Mouse (Mus musculus) ES-Bruce4 (cell line): ENCODE measurements around the gene Inip. TPM values are rescaled to one million over a fixed set of nuclear protein-coding genes. Genes with fewer than 3 reads are reported as not detected.

Source experiments
- H3K27ac ChIP-seq: 2 replicates; pipeline ENCODE4 v1.5.1; 2012; ENCODE audit warnings: low read length, inconsistent platforms; ENCODE audit not compliant: insufficient read depth
- H3K27me3 ChIP-seq: 2 replicates; pipeline ENCODE4 v1.6.1; 2012; ENCODE audit warnings: mild to moderate bottlenecking, low read length, inconsistent platforms; ENCODE audit not compliant: control insufficient read depth, poor library complexity, insufficient read depth, severe bottlenecking
- H3K36me3 ChIP-seq: 2 replicates; pipeline ENCODE4 v1.6.1; 2012; ENCODE audit warnings: inconsistent platforms, mild to moderate bottlenecking, low read length, moderate library complexity; ENCODE audit not compliant: control insufficient read depth, poor library complexity, insufficient read depth, severe bottlenecking
- H3K4me1 ChIP-seq: one replicate; pipeline ENCODE4 v1.8.1; 2011; ENCODE audit warnings: low read length; ENCODE audit not compliant: control insufficient read depth, insufficient read depth
- H3K4me3 ChIP-seq: 2 replicates; pipeline ENCODE4 v1.5.1; 2011; ENCODE audit warnings: low read depth, mild to moderate bottlenecking, low read length
- H3K9ac ChIP-seq: 2 replicates; pipeline ENCODE4 v1.6.1; 2012; ENCODE audit warnings: low read depth, mild to moderate bottlenecking, inconsistent platforms; ENCODE audit not compliant: poor library complexity, severe bottlenecking
- H3K9me3 ChIP-seq: replicated peaks from 2 replicates; pipeline ENCODE4 v1.6.1; 2012; ENCODE audit warnings: mild to moderate bottlenecking, low read length, inconsistent platforms; ENCODE audit not compliant: control insufficient read depth, poor library complexity, insufficient read depth, severe bottlenecking
- CTCF ChIP-seq: IDR thresholded peaks from one replicate; pipeline ENCODE4 v1.8.1; 2011; ENCODE audit warnings: low read depth, low read length
- EP300 ChIP-seq: IDR thresholded peaks from 2 replicates; pipeline ENCODE4 v1.6.1; 2011; ENCODE audit warnings: low read depth, low read length; ENCODE audit not compliant: insufficient read depth
- POLR2A ChIP-seq: IDR thresholded peaks from one replicate; pipeline ENCODE4 v1.8.1; 2011; ENCODE audit warnings: low read length; ENCODE audit not compliant: insufficient read depth
- polyA plus RNA-seq: library from polyadenylated mRNA; stranded (reverse); fragments of >200 nt; gene quantifications from 2 replicates; pipeline ENCODE4 v1.2.4, GENCODE M21; 2011; ENCODE audit warnings: low read depth; ENCODE audit not compliant: missing spikeins, insufficient read depth, insufficient read length

The Inip gene
- 42.3 and 42.7 TPM in 2 replicates for polyA plus RNA-seq

- no peaks in the 10 kb centered on the region for H3K4me1 ChIP-seq
- no peaks in the 10 kb centered on the region for H3K36me3 ChIP-seq
- no peak for TF ChIP-seq EP300
- TF ChIP-seq POLR2A = no peak
- TF ChIP-seq CTCF = no peak
- no peaks in the 10 kb centered on the region for H3K9me3 ChIP-seq
- H3K9ac ChIP-seq = no peak within 1 kb of the TSS
- H3K27ac ChIP-seq = no peak within 1 kb of the TSS
- no peak within 1 kb of the TSS for H3K4me3 ChIP-seq
- H3K27me3 ChIP-seq = no peaks in the 10 kb centered on the region
These were observed at the start of gene Inip for GRCm38 (mm10) chr4:59801489-59801888. Gene Inip (minus strand): TSS chr4:59801589.

- TF ChIP-seq CTCF (peak; percentile 82), POLR2A (no peak), EP300 (no peak)
- H3K9ac ChIP-seq = no peak overlapping the region
- no peak overlapping the region for H3K27ac ChIP-seq
- H3K4me3 ChIP-seq = no peak overlapping the region
- H3K9me3 ChIP-seq = peaks cover 3% of the 10 kb centered on the region; the same call in 1 of the 2 replicates
- H3K27me3 ChIP-seq = no peaks in the 10 kb centered on the region
- peaks cover 2% of the 10 kb centered on the region for H3K4me1 ChIP-seq
- H3K36me3 ChIP-seq = 0 out of 2 replicates have a peak, but pooled peaks cover 2% of the 10 kb centered on the region
These were observed 48.8 kb upstream of the Inip start for GRCm38 (mm10) chr4:59850181-59850580.

GRCm38 (mm10) chr4:59847447-59847846, 46.1 kb upstream of the Inip start:
- Histone ChIP-seq H3K9ac (no peak overlapping the region), H3K36me3 (0 out of 2 replicates have a peak, but pooled peaks cover 2% of the 10 kb centered on the region), H3K4me3 (no peak overlapping the region), H3K27me3 (no peaks in the 10 kb centered on the region), H3K4me1 (no peaks in the 10 kb centered on the region), H3K27ac (no peak overlapping the region), H3K9me3 (peaks cover 3% of the 10 kb centered on the region; the same call in 1 of the 2 replicates)
- TF ChIP-seq CTCF = no peak
- TF ChIP-seq POLR2A = no peak
- TF ChIP-seq EP300 = no peak

- Histone ChIP-seq H3K4me3 (no peak overlapping the region), H3K36me3 (0 out of 2 replicates have a peak, but pooled peaks cover 2% of the 10 kb centered on the region), H3K9me3 (no peaks in the 10 kb centered on the region), H3K27ac (no peak overlapping the region), H3K27me3 (no peaks in the 10 kb centered on the region), H3K4me1 (no peaks in the 10 kb centered on the region), H3K9ac (no peak overlapping the region)
- TF ChIP-seq POLR2A (no peak), CTCF (no peak), EP300 (no peak)
These were observed 43.9 kb upstream of the Inip start for GRCm38 (mm10) chr4:59845245-59845637.

GRCm38 (mm10) chr4:59844460-59845244, 43.3 kb upstream of the Inip start:
- Histone ChIP-seq H3K36me3 (0 out of 2 replicates have a peak, but pooled peaks cover 2% of the 10 kb centered on the region), H3K27ac (no peak overlapping the region), H3K4me1 (no peaks in the 10 kb centered on the region), H3K9me3 (no peaks in the 10 kb centered on the region), H3K27me3 (no peaks in the 10 kb centered on the region), H3K4me3 (no peak overlapping the region), H3K9ac (no peak overlapping the region)
- TF ChIP-seq POLR2A (no peak), CTCF (no peak), EP300 (no peak)

- Histone ChIP-seq H3K4me1 (no peaks in the 10 kb centered on the region), H3K9me3 (no peaks in the 10 kb centered on the region), H3K27me3 (no peaks in the 10 kb centered on the region), H3K36me3 (no peaks in the 10 kb centered on the region), H3K9ac (no peak overlapping the region), H3K27ac (no peak overlapping the region), H3K4me3 (no peak overlapping the region)
- no peak for TF ChIP-seq EP300
- no peak for TF ChIP-seq CTCF
- TF ChIP-seq POLR2A = no peak
These were observed 36.3 kb upstream of the Inip start for GRCm38 (mm10) chr4:59837659-59838058.
